Mouse (Mus musculus) kidney, postnatal 4 days (tissue): Measurements from ENCODE around the gene Gnaz.

Experiments
- DNase-seq, 2 experiments: peaks; one replicate each; pipeline ENCODE4 v3.0.0; 2021; ENCODE audit warnings: mixed read lengths in 2 of 2

The Gnaz gene

DNA sequence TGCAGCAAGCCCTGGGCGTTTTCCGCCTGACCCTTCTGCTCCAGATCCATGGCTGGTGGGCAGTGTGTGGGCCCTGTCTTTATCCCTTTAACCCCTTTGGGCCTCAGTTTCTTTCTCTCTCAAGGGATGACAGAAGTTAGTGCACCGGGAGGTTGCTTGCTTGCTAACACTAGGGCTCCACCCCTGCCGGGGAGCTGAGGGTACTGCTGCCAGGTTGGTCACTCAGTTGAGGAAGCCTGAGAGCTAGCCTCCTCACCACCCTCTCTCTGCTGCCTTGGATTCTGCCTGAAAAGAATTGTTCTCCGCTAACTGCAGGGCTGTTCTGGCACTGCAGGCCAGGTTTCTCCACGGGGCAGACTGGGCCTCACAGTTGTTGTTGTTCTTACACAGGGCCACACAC is 6.0 kb downstream of the Gnaz start:
- DNase-seq: no peak

DNA sequence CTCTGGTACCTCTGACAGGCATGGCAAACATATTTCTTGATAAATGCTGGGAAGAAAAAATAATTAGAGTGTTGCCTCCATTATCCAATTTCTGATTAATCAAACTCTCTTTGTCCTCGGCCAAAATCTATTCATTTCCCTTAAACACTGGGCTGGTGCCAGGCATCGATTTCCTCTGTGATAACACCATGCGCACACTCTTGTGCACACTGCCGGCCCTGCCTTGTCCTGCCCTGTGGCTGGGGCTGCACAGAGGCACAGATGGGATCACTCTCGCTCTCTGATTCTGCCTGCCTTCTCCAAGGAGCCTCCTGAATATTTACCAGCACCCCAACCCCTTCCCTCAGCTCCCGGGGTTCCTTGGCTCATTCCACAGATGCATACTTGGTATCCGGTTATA is 8.6 kb downstream of the Gnaz start:
- no peak for DNase-seq

DNA sequence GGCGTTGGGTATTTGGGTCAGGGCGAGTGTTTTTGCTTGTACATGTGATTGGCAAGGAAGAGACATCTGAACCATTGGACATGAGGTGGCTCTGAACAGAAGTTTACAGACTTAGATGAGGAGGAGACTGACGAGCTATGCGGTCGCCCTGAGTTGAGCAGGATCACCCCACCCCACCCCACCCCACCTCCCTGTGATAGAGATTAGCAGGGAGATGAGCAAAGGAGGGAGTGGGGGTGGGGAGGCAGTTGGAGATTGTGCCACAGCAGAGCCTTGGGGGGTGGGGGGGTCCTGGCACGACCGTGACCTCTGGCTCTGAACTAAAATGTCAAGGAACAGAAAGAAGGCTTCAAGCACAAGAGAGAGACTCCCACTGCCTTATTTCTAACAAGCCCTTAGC is 9.5 kb downstream of the Gnaz start:
- no peak for DNase-seq

DNA sequence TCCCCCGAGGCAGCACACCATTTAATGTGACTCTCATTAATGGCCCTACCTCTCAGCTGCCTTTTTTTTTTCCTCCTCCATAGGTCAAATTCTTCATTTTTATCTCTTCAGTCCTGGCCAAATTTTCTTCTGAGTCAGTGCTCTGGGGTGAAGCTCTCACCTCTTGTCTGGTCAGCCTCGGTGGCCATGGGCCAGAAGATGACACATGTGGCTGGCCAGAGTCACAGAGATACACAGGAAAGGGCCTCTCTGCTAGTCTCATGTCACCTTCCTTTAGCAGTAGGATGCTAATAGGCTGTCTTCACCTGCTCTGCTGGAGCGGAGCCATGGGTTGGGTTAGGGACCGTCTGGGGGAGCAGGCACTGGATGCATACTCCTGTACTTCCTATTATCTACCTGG is 11.1 kb downstream of the Gnaz start:
- DNase-seq: no peak

DNA sequence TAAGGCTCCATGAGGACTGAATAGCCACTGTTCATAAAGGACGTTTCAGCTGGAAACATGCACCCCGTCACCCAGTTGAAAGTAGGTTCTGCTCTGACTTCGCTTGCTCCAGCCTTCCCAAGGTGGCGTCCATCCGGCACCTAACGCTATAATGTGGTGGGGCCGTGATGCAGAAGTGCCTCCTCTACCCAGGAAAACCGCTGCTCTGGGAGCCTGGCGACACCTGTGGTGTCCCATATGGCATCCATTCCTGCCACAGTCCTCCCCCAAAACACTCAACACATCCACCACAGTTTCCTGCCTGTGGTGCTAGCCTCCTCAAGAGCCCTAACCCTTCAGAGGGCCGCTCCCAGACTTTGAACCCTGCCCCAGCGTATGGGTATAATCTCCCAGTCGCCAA is 14.2 kb downstream of the Gnaz start:
- no peak for DNase-seq

DNA sequence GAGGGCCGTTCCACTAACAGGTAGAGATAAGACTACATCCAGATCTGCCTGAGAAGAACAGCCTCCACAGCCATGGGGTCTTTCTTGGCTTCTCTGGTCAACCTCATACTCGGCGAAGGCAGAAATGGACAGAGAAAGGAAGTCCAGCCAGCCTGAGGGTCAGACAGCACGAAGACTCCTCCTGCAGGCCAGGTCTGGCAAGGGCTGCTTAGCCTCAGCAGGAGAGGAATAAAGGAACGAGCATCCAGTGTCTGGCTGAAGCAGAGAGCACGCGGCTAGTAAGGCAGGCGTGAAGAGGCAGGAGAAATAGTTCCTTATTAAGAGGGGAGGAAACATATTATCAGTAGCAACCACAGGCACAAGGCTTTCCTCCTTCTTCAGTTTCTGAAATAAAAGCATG is 16.2 kb downstream of the Gnaz start:
- DNase-seq: no peak

DNA sequence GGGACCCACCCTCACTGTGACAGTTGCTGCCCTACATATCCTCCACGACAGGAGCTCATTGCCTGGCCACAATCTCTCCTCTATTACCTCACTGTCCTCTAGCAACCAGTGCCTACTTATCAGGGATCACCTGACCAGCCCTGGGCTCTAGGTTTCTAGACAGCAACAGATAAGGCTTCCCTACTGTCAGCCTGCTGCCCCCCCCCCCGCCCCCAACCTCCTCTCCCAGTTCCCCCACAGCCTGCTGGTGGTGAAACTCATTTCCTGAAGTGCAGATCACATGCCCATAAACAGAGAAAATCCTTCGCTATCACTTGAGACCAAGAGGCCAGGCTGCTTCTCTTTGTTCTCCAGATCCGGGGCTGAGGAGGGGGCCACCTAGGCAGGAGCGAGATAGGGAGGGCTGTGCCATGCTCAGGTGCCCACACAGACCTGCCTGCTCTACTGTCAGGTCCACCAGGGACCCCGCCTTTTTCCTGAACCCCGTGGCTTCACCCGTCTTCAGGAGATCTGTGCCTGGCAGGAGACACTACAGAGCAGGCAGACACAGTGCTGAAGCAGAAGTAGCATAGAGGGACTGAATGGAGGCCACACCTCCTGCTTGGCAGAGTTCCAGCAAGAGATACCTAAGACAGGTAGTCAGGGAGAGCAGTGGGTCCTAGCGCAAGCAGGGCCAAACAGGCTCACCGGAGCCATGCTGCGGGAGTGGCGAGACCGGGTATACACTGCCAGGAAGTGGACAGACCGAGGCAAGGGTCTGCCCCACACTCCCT is 20.9 kb downstream of the Gnaz start:
- DNase-seq: no peak

DNA sequence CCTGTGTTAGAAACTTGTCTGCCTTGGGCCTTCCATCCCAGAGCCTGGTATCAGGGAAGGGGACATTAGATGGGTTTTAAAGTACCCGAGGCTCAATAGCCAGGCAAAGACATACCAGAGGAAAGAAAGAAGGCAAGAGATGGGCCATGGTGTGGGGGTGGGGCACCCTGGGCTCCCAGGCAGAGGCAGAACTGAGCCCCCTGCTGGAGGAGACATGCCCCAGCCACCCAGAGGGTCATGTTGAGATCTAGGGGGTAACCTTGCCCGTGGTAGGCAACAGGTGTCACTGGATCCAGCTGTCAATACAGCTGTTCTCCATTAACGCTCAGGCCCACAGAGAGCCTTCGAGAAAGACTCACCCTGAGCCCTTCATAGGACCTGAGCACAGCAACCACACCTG is 22.8 kb downstream of the Gnaz start:
- DNase-seq: no peak

DNA sequence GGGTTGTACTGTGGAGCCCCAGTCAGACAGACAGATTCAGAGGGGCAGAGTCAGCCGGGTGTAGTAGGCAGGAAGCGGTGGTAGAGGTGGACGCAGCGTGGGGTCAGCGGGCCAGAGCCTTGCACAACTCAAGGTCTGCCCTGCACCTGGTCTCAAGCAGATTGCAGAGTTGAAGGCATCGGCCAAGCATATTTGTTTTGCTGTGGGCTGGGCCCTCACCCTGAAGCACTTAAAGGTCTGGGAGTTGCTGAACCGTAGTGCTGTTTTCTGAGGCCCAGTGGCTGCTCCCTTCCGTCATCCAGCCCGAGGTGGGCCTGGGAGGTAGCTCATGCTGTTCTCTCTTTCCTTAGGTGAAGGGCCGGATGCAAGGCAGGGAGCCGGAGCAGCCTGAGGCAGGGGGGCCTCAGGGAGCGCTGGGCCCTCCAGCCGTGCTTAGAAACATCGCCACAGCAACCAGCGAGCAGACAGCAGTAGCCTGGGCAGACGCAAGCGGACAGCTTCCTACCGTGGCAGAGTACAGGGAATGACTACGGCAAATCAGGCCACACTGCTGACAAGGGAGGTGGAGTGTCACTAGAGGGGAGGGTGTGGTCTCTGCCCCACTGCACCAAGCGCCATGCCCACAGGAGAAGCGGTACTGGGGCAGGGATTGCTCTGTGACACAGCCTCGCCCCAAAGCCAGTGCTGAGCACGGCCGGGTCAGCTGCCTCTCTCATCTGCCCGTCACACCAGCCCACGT is 23.8 kb downstream of the Gnaz start:
- DNase-seq: peak; percentile 33 to 56

DNA sequence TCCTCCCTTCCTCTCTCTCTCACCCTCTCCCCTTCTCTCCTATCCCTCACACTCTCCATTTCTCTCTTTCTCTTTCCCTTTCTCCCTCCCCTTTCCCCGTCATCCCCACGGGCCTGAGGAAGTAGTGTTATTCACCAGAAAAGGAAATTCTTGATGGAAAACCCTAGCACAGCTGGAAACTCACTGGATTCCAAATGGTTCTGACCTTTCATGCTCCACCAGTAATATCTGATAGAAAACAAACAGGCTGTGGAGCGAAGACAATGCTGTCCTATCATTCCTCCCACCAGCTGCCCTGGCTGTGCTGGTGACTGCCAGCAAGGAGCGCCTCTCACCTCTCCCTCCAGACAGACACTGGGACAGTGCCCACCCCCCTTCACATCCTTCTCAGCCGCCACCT is 27.9 kb downstream of the Gnaz start:
- DNase-seq: peak in 1 of 2 experiments; percentile 26

DNA sequence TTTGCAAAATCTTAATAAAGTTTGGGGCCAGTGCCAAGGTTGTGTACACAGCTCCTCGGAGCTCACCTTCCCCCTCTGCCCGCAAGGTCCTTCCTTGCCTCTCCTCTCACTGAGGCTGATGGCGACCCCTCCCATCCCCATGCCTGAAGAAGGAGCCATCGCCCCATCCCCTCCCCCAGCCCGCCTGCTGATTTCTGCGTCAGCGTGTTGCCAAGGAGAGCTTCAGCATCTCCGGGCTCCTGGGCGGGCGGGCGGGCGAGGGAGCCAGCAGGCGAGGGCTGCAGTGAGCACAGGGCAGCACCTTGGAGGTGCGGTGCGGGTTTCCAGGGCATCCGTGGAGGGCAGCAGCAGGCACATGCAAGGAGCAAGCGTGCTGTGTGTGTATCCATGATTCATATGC is 28.4 kb downstream of the Gnaz start:
- DNase-seq: peak; percentile 49 to 64

DNA sequence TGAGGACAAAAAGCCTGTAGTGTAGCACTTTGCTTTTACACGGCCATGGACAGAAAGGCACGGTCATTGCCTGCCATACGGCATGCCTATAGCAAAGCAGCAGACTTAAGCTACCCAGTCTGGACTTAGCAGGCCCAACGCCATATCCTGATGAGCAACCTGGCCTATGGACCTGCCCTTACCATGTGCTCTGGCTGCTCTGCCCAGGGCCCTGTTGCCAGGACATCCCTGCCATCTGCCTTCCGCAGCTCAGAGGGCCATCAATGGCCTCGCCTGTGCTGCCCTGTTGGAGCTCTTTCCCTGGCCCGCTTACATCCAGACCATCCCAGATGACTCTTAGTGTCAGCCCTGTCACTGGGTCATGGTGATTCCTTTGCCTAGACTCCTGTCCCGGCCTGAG is 34.4 kb downstream of the Gnaz start:
- no peak for DNase-seq

DNA sequence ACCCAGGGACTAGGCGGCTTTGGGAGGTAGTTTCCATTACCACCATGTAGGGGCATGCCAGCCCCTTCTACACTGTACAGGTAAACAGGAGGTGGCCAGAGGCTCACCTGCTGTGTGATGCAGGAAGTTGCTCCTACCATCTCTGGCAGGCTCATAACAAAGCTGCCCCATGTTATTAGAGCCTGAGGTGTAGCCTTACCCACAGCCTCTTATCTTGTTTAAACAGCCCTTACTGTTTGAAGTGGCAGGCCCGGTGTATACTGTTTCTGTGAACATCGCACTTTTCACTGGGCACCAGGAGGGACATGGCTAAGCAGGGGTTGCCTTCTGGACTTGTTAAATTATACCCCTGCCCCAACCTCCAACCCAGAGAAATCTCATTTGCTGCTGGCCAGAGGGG is 37.1 kb downstream of the Gnaz start:
- DNase-seq: no peak

DNA sequence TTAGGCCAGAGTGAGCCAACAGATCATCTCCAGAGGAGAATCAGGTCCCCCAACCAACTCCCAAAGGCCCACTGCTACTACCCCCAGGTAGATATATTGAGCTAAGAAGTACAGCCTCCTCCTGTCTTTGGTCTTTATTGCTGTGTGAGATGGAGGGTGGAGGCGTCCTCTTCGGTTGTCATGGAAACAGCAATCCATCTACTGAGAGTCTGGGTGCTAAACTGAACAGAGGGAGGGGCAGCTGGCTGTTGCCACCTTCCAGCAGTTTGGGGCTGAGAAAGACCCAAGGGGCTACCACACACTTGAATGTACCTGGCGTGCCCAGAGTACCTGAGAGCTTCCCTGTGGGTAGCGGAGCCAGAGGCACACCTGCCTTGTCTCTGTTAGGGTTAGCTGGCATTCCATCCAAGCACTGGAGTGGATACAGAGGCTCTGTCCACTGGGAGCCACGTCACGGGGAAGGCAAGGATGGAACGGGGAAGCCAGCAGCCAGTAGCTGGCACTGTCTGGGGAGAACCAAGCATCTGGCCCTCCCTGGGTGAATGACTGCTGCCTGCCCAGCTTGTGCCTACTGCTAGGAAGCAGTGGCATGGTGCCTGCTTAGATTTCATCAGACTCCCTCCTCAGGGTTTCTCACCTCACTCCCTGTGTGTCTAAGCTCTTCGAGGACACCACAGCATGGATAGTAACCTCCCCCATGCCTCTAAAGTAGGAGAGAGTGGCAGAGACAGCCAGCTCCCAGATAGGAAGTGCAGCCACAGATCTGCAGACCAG is 40.1 kb downstream of the Gnaz start:
- DNase-seq: peak in 1 of 2 experiments; percentile 33

DNA sequence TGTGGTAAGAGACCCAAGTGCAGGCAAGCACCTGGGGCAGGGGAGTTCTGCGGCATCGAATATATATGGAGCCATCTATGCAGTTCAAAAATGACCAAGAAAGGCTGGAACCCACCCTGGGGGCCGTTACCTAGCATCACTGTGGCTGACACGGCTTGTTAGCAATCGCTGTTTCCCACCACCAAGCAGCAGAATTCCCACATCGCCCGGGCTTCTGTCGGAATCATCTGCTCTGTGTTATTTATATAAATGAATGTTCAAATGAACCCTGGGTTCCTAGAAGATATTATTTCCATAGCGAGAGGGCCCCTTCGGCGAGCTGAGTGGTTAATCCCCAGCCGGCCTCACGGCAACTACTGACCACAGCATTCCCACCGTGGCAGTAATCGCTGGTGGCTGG is 43.7 kb downstream of the Gnaz start:
- no peak for DNase-seq

DNA sequence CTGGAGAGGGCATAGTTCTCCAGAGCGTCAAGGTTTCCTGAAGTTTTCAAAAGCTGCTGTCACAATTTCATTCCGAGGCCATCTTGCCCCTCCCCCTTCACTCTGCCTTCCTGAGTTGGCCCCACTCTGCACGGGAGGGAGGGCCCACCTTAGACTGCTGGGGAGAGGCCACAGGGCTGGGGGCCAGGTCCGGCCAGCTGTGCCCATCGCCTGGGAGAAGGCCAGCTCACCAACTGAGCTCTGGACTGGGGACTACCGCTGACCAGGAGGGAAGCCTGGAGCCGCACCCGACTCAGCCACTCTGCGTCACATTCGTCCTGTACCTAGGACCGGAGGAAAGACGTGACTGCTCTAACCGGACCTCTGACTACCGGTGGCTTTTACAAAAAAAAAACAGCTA is 48.5 kb downstream of the Gnaz start:
- no peak for DNase-seq

DNA sequence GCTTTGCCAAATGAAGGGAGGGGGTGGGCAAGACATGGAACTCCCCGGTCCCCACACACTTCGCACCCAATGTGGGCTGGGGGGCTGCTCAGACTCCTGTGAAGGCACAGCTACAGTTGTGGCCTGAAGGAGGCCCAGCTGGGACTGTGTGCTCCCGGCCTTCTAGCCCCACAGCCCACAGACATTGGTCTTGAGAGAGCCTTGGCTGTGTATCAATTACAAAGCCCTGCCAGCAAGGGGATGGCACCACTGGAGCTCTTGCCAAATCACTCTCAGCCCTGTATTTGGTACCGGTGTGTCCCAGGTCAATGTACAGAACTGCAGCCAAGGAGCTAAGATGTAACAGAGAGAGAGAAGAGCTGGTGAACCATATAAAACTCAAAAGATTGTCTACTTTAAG is 49.5 kb downstream of the Gnaz start:
- DNase-seq: no peak

DNA sequence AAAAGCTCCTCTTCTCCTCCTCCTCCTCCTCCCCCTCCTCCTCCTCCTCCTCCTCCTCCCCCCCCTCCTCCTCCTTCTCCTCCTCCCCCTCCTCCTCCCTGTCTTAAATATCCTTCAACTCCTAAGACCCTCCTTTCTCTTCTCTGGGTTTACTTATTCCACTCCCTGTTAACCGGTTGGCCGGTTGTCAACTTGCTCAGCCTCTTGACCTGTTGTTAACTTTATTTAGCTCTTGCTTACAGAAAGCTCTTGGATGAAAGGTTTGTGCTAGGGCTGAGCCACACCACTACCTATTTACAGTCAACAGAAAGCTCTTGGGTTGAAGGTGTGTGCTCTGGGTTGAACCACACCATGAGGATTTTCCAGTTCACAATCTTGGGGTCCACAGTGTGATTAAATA is 53.3 kb downstream of the Gnaz start:
- no peak for DNase-seq

DNA sequence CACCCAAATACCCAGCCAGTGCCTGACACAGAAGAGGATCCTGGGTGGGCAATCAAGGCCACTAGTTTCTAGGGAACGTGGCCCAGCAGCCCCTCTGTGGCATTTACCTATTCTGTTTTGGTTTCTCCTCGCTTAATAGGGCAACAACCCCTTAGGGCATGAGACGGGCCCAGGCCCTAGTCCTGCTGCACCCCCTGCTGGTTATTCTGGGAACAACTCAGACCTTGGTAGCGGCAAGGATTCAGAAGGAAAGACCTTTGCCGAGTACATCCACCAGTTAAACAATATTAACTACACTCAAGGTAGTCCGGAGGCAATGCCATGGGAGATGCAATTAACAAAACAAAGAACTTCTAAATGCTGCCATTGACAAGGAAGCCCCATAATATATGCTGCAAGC is 54.2 kb downstream of the Gnaz start:
- peak; percentile 88 to 89 for DNase-seq

DNA sequence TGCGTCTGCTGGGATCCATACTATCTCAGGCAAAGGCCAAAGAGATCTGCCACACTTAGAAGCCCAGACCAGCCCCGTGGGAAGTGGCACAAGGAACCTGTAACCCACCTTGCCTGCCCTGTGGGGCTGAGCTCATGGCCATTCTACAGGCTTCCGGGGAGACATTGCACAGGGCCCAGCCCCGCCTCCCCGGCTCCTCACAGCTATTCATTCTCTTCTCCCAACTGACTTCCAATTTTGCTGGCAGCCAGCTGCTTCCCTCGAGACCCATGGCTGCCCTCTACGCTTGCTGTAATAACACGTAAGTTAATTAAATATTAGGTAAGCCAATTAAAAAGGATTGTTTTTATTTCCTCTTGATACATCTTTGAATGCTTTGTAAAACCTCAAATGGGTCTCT is 59.5 kb downstream of the Gnaz start:
- no peak for DNase-seq

DNA sequence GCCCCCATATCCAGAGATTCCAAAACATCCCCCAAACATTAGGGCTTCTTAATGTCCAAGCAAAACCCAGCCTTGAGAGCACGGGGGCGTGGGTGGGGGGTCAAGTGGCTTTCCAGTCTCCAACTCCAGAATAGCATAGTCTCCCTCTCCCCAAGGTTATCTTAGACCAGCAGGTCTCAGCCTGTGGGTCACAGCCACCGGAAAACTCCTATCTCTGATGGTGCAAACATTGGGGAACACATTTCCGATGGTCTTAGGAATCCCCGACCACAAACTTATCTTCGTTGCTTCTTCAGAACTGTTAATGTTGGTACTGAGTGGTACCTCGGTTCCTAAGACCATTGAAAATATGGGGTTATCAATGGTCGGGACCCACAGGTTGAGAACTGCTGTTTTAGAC is 61.8 kb downstream of the Gnaz start:
- DNase-seq: no peak

DNA sequence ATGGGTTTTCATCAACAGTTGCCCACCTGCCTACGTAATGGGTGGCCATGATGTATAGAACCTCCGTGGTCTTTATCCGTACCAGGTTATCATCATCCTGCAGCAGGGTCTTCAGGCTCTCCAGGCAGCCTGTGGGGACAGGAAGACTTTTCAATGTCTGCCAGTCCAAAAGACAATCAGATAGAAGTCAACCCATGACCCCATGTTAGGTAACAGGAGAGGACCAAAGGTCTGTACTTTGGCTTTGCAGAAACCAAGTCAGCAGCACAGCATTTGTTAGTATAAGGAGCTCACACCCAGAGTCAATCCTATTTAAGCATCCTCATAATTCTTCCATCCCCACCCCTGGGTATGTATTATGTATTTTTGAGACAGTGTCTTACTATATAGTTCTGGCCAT is 62.7 kb downstream of the Gnaz start:
- DNase-seq: no peak

DNA sequence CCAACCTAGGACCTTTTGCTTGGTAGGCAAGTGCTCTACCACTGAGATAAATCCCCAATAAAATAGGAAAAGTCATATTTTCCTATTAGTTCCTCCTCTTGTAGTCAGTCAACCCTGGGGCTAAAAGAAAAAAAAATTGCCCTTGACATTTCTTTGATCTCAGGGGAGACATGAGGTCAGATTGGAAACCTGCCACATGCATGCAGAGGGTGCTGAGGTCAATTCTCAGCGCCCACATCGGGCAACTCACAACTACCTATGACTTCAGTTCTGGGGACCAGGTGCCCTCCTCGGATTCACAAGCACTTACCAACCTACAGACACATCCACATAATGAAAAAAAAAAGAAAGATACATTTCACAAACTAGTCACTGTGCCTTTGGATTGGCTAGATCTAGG is 63.3 kb downstream of the Gnaz start:
- no peak for DNase-seq
